ENCODE assay signal across 29 mouse cellular contexts in genomic region chr5:128119171-128119570, GRCm38 (mm10).
DNase-seq lines count a peak whose midpoint lies in the region; ATAC-seq and TF ChIP-seq lines count a peak whose summit lies in the region.
"Had no signal": no experiment of that assay in that cellular context is flagged by ENCODE, and none has a peak within 500 bp of the region (broad histone marks: within the 10 kb centered on the region; RNA-seq: fewer than 3 reads in every experiment).

No protein-coding gene starts in this region.

- no peak overlapping the region for H3K27ac ChIP-seq in midbrain, postnatal 0 days (ENCODE audit: low read depth, low read length)
- H3K27ac ChIP-seq in midbrain, embryonic 11.5 days (ENCODE audit: low read depth, low read length) = no peak overlapping the region
- H3K27ac ChIP-seq: embryonic facial prominence, embryonic 15.5 days; forebrain, embryonic 12.5 days; hindbrain, embryonic 12.5 days had no signal

- H3K9me3 ChIP-seq in midbrain, postnatal 0 days (ENCODE audit: low read length) = no peaks in the 10 kb centered on the region
- no peaks in the 10 kb centered on the region for H3K9me3 ChIP-seq in midbrain, embryonic 11.5 days (ENCODE audit: control insufficient read depth, low read length)
- H3K9me3 ChIP-seq: embryonic facial prominence, embryonic 15.5 days; forebrain, embryonic 12.5 days; hindbrain, embryonic 12.5 days had no signal

- H3K4me3 ChIP-seq in midbrain, postnatal 0 days (ENCODE audit: low read depth, low read length) = no peak overlapping the region
- H3K4me3 ChIP-seq in midbrain, embryonic 11.5 days (ENCODE audit: low read depth, low read length) = no peak overlapping the region
- H3K4me3 ChIP-seq: embryonic facial prominence, embryonic 15.5 days; forebrain, embryonic 12.5 days; hindbrain, embryonic 12.5 days had no signal

- no peaks in the 10 kb centered on the region for H3K27me3 ChIP-seq in midbrain, postnatal 0 days (ENCODE audit: insufficient read depth, low read length)
- H3K27me3 ChIP-seq in midbrain, embryonic 11.5 days (ENCODE audit: control insufficient read depth, insufficient read depth, low read length) = no peaks in the 10 kb centered on the region
- H3K27me3 ChIP-seq: CH12.LX; embryonic facial prominence, embryonic 15.5 days; forebrain, embryonic 12.5 days; hindbrain, embryonic 12.5 days; Patski had no signal

- peak; percentile 21 to 41 for DNase-seq in cerebellum, postnatal 14 days
- no peak for DNase-seq in cerebellum, adult 8-10 months
- DNase-seq in heart, adult 11 months = peak; percentile 29
- no peak for DNase-seq in heart, postnatal 4 days
- DNase-seq in left cerebral cortex, postnatal 4 days = peak; percentile 21
- no peak for DNase-seq in left cerebral cortex, adult 8-10 months (ENCODE audit: low spot score in 2 of 2)
- peak; percentile 38 for DNase-seq in midbrain, postnatal 0 days (ENCODE audit: low spot score)
- DNase-seq in midbrain, embryonic 11.5 days (ENCODE audit: low spot score, missing footprints) = no peak
- DNase-seq: adrenal gland, postnatal 10 days; adrenal gland, postnatal 36 days; B cell, adult 2 months; cerebellum, adult 11-12 months; cerebellum, adult 9-10 months; cerebellum, postnatal 36 days; embryo, embryonic 11 days; gastrocnemius, postnatal 10 days; gastrocnemius, postnatal 36 days; kidney, adult 18-20 months had no signal

- no peak overlapping the region for H3K9ac ChIP-seq in midbrain, postnatal 0 days (replicated peaks; ENCODE audit: low read length, poor library complexity, severe bottlenecking)
- no peak overlapping the region for H3K9ac ChIP-seq in midbrain, embryonic 11.5 days (ENCODE audit: low read length)
- H3K9ac ChIP-seq: embryonic facial prominence, embryonic 15.5 days; forebrain, embryonic 12.5 days; hindbrain, embryonic 12.5 days had no signal

- no peak overlapping the region for H3K4me2 ChIP-seq in midbrain, postnatal 0 days (ENCODE audit: low read depth, low read length, poor library complexity, severe bottlenecking)
- H3K4me2 ChIP-seq in midbrain, embryonic 11.5 days = no peak overlapping the region
- H3K4me2 ChIP-seq: embryonic facial prominence, embryonic 15.5 days; forebrain, embryonic 12.5 days; heart, embryonic 11.5 days; hindbrain, embryonic 12.5 days had no signal

- H3K36me3 ChIP-seq in midbrain, postnatal 0 days (ENCODE audit: insufficient read depth, low read length) = no peaks in the 10 kb centered on the region
- H3K36me3 ChIP-seq in midbrain, embryonic 11.5 days (ENCODE audit: control insufficient read depth, insufficient read depth, low read length) = no peaks in the 10 kb centered on the region
- H3K36me3 ChIP-seq: embryonic facial prominence, embryonic 15.5 days; forebrain, embryonic 12.5 days; G1E; hindbrain, embryonic 12.5 days had no signal

- ATAC-seq in midbrain, postnatal 0 days (ENCODE audit: low FRiP score) = no peak
- ATAC-seq in midbrain, embryonic 11.5 days (ENCODE audit: low FRiP score) = no peak
- ATAC-seq: forebrain, embryonic 16.5 days; hindbrain, embryonic 16.5 days; inflammation-experienced regulatory T-cells, adult 6 months; intestine, embryonic 16.5 days; Patski had no signal

- no peak for TF ChIP-seq CTCF in midbrain, postnatal 0 days (IDR thresholded peaks at IDR 0.05)

- intact Hi-C loops in left cerebral cortex, postnatal 4 days (cut with DNase I) = no loop called here

- H3K4me1 ChIP-seq in midbrain, postnatal 0 days (ENCODE audit: insufficient read depth, low read length) = no peaks in the 10 kb centered on the region
- no peaks in the 10 kb centered on the region for H3K4me1 ChIP-seq in midbrain, embryonic 11.5 days (ENCODE audit: control insufficient read depth, insufficient read depth, low read length)
- H3K4me1 ChIP-seq: embryonic facial prominence, embryonic 15.5 days; forebrain, embryonic 12.5 days; hindbrain, embryonic 12.5 days had no signal

- 53% methylated on average over 3 of the region's 3 CpGs for WGBS in midbrain, postnatal 0 days
- 75% methylated on average over 3 of the region's 3 CpGs for whole genome bisulfite sequencing in midbrain, embryonic 11.5 days

Comparison
In these comparisons a context has a peak if more than half of its experiments do, and no peak if none do; other contexts are left out.
1. DNase-seq: peak in cerebellum, postnatal 14 days (2 of 2), heart, adult 11 months (single experiment), left cerebral cortex, postnatal 4 days (single experiment) and midbrain, postnatal 0 days (single experiment); none in cerebellum, adult 8-10 months (single experiment), heart, postnatal 4 days (single experiment), left cerebral cortex, adult 8-10 months (0 of 2) and midbrain, embryonic 11.5 days (single experiment).